Mouse (Mus musculus): ENCODE results near the gene Tspan13.

GRCm38 (mm10) chr12:36041281-36041589, 1.1 kb downstream of the Tspan13 start:
- TF ChIP-seq POLR2A (IDR thresholded peaks at IDR 0.05; ENCODE audit: low read depth, low read length) = no peak
- no peak for TF ChIP-seq CTCF (conservative IDR thresholded peaks at IDR 0.05; ENCODE audit: insufficient read depth, insufficient read length, low read depth, low read length)
